Mouse (Mus musculus) lung, adult 2 months (tissue): ENCODE results near the gene Vps72.

ENCODE experiments used
- CTCF ChIP-seq: fragments of 200-500 bp; IDR thresholded peaks from 2 replicates; pipeline ENCODE4 v1.5.1; 2011; ENCODE audit warnings: mild to moderate bottlenecking, low read length, control low read depth; ENCODE audit not compliant: insufficient read depth
- POLR2A ChIP-seq: fragments of 200-500 bp; IDR thresholded peaks from 2 replicates; pipeline ENCODE4 v1.6.1; 2011; ENCODE audit warnings: low read depth, mild to moderate bottlenecking, control low read depth, low read length, borderline replicate concordance; ENCODE audit errors: extremely low read depth

DNA sequence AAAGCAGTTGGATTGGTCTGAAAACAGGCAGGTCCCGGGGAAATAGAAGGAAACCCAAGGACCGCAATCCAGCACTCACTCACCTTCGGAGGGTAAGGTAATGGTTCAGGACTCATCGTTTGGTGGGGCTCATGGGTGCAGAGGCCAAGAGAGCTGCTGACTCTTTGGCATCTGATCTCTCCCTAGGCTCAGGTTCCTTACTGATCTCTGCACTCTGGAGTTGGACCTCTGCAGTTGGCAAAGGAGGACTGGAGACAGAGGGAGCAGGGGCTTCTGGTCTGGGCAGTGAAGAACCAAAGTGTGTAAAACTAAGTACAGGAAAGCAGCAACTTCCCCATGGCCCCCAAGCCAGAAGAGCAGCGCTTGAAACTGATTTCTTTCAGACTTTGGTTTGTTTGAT is 19.3 kb downstream of the Vps72 start:
- no peak for TF ChIP-seq CTCF
- no peak for TF ChIP-seq POLR2A
